Mouse (Mus musculus) thymus, adult 2 months (tissue): ENCODE measurements around the gene Myl12a.

Experiments
- CTCF ChIP-seq: fragments of 200-500 bp; IDR thresholded peaks from 2 replicates; pipeline ENCODE4 v1.5.1; 2012; ENCODE audit warnings: mild to moderate bottlenecking, control low read depth, low read length, moderate library complexity, borderline replicate concordance; ENCODE audit not compliant: control insufficient read depth, poor library complexity, insufficient read depth; ENCODE audit errors: extremely low read depth
- POLR2A ChIP-seq: fragments of 200-500 bp; IDR thresholded peaks from 2 replicates; pipeline ENCODE4 v1.6.1; 2012; ENCODE audit warnings: mild to moderate bottlenecking, low read length, control low read depth, moderate library complexity; ENCODE audit not compliant: control insufficient read depth, poor library complexity, insufficient read depth; ENCODE audit errors: extremely low read depth

DNA sequence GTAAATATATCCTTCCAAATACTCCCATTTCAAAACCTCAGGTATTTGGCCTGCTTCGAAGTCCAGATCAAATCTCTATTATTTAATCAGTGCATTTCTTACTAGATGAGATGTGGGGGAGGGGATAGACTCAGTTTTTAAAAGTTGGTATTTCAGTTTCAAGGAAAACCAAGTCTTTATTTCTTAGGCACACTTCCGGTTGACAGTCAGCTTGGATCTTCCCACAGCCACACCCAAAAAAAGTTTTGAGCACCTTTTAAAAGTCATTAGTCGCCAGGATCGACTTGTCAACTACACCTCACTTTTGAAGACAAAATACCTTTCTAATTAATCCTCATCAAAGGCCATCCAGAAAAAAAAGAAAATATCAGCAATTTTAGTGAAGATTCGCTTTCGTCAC lies 1.6 kb downstream of the Myl12a start:
- TF ChIP-seq CTCF (no peak), POLR2A (no peak)
